Mouse (Mus musculus) gastrocnemius, postnatal 25 days (tissue): ENCODE results near the gene Il5. TPM values are rescaled to one million over a fixed set of nuclear protein-coding genes. Genes with fewer than 3 reads are reported as not detected.
A peak's percentile ranks its signal among the peaks of the same experiment; 100 is the strongest.

Experiments used
- DNase-seq: peaks from one replicate; pipeline ENCODE4 v3.0.0; 2022
- long read RNA-seq, 2 experiments: library from polyadenylated mRNA; stranded (forward); transcript quantifications; one replicate each; pipeline ENCODE4 v2.0.0; 2021
- total RNA-seq, 2 experiments: library from RNA; stranded (reverse); gene quantifications; 1 replicate in 1 of 2; 2 replicates in 1 of 2; pipeline ENCODE4 v1.2.3; 2021

The Il5 gene
- not detected for total RNA-seq
- long read RNA-seq, experiment 1 = 0 reads
- long read RNA-seq, experiment 2 = 0 reads

- no peak for DNase-seq
These were observed at the start of gene Il5 for GRCm38 (mm10) chr11:53720715-53721114. Gene Il5, plus strand, starts transcription at chr11:53720794.

- no peak for DNase-seq
These were observed 49.2 kb upstream of the Il5 start for GRCm38 (mm10) chr11:53671414-53671813.

GRCm38 (mm10) chr11:53680141-53680540 lies 40.5 kb upstream of the Il5 start:
- no peak for DNase-seq

- no peak for DNase-seq
These were observed 38.9 kb upstream of the Il5 start for GRCm38 (mm10) chr11:53681686-53682085.

GRCm38 (mm10) chr11:53682170-53682569 lies 38.4 kb upstream of the Il5 start:
- DNase-seq = no peak

GRCm38 (mm10) chr11:53682994-53683530 lies 37.5 kb upstream of the Il5 start:
- no peak for DNase-seq

- no peak for DNase-seq
These were observed 28.6 kb upstream of the Il5 start for GRCm38 (mm10) chr11:53691979-53692378.

GRCm38 (mm10) chr11:53698521-53698920 lies 22.1 kb upstream of the Il5 start:
- no peak for DNase-seq

GRCm38 (mm10) chr11:53699351-53699750 lies 21.2 kb upstream of the Il5 start:
- no peak for DNase-seq

- no peak for DNase-seq
These were observed 14.2 kb upstream of the Il5 start for GRCm38 (mm10) chr11:53706236-53706933.

GRCm38 (mm10) chr11:53706934-53707717 lies 13.5 kb upstream of the Il5 start, which contains the start of gene Rad50:
Gene Rad50, minus strand, starts transcription at chr11:53707319.
- DNase-seq = peak; percentile 90

GRCm38 (mm10) chr11:53707718-53708009 lies 12.9 kb upstream of the Il5 start:
- no peak for DNase-seq

- DNase-seq = no peak
These were observed 893 bp upstream of the Il5 start for GRCm38 (mm10) chr11:53719701-53720100.

- no peak for DNase-seq
These were observed 10.9 kb downstream of the Il5 start for GRCm38 (mm10) chr11:53731457-53731856.

- DNase-seq = no peak
These were observed 11.7 kb downstream of the Il5 start for GRCm38 (mm10) chr11:53732244-53732643.

GRCm38 (mm10) chr11:53733824-53734223 lies 13.2 kb downstream of the Il5 start:
- no peak for DNase-seq

- DNase-seq = no peak
These were observed 13.8 kb downstream of the Il5 start for GRCm38 (mm10) chr11:53734431-53734830.

- no peak for DNase-seq
These were observed 14.5 kb downstream of the Il5 start for GRCm38 (mm10) chr11:53734970-53735681.

- DNase-seq = peak; percentile 40
These were observed 15.2 kb downstream of the Il5 start for GRCm38 (mm10) chr11:53735682-53736245.

- peak; percentile 60 for DNase-seq
These were observed 16.4 kb downstream of the Il5 start for GRCm38 (mm10) chr11:53736771-53737572.

GRCm38 (mm10) chr11:53737573-53737946 lies 17.0 kb downstream of the Il5 start:
- DNase-seq = peak; percentile 50

GRCm38 (mm10) chr11:53742353-53742752 lies 21.8 kb downstream of the Il5 start:
- no peak for DNase-seq
